Mouse (Mus musculus) layer of hippocampus, adult 8-10 months (tissue): ENCODE measurements at regions not wholly inside any gene's neighbourhood (a gene's known extent, or its start where the extent isn't known, plus 50 kb on each side); places are given as distances from the start of the nearest gene placed in this dataset.
A peak's percentile ranks its signal among the peaks of the same experiment; 100 is the strongest.

ENCODE experiments used
- DNase-seq, 2 experiments: peaks; one replicate each; pipeline ENCODE4 v3.0.0; 2022; ENCODE audit warnings: low spot score in 2 of 2

DNA sequence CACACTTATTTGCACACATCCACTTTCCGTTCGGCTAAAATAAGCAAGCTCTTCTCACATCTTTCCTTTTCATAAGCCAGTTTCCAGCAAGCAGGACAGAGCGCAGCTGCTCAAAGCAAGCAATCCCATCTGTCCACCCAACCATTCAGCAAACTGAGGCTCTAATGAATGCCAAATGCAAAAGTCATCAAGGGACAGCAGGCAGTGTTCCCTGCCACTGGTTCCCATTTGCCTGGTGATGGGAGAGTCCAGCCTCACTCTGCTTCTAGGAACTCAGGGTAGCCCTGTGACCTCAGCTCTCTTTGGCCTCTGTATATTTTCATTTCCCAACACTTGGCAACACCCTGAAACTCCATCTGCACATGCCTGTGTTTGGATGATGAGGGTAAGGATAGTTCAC is 188.8 kb upstream of the Rgma start:
- DNase-seq, result peak; percentile 73 to 77

DNA sequence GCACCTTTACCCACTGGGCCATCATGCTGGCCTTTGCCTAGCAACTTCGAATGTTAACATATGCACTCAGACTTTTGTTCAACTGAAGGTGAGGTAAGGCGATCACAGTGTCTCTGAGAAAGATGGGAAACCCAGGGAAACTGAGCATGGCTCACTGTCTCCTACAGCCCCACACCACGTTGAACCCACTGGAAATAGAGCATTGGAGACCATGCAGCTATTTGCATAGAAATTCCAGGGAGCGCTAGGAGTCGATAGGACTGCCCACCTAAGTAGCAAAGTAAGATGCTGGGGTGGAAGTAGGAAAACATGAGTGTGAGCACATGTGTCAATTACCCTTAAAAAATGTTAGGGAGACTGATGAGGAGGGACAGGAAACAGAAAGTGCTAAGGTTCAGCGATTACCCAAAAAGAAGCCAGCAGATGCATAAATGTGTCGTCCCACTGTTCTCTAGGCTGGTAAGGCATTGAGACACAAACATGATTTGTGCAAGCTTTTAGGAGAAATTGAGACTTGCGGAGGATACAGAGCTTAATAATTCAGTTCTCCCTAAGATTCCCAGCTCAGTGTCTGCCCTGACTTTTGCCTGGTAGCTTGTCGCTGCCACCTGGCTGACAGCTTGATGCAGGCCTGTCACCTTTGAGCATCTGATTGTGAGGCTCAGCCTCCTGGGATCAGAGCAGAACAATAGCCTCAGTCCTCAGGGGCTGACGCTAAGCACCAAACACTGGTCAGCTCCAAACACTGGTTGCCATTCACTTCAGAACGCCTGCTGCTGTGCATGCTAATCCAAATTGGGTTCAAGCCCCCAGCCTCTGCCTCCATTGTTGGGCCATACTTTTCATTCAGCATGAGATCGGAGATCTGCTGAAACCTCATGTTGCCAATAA is 183.7 kb upstream of the Rgma start:
- DNase-seq, result peak in 1 of 2 experiments; percentile 48

DNA sequence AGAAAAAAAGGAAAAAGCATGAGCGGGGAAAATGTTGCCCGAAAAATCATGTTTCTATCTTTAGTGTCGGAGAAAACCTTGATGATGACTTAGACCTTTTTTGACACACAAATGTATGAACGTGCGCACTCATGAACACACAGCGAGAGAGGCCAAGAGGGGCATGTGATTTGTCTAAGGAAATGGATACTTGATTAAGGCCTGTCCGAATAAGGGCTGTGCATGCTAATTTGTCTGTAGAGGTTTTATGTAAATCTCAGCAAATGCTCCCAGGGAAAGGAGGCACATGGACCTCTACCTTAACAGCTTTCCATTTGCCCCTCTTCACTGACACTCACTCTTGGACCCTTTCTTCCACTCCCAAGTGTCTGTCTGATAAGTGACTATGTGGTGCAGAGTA is 182.5 kb upstream of the Rgma start:
- no peak for DNase-seq

DNA sequence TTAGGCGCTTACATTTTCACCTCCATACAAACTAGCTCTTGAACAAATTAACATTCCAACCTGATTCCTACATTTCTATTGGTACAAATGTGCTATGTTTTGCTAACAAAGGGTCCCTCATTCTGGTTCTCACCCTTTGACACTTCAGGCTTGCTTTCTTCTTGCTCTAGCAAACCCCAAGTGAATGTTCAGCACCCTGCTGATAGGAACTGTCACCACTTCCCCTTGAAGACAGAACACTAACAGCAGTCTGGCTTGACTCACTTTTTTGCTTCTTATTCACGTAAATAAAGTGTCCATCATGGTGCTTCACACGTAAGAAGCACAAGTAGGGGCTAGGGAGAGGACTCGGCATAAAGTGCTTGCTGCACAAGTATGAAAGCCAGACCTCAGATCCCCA is 180.0 kb upstream of the Rgma start:
- no peak for DNase-seq

DNA sequence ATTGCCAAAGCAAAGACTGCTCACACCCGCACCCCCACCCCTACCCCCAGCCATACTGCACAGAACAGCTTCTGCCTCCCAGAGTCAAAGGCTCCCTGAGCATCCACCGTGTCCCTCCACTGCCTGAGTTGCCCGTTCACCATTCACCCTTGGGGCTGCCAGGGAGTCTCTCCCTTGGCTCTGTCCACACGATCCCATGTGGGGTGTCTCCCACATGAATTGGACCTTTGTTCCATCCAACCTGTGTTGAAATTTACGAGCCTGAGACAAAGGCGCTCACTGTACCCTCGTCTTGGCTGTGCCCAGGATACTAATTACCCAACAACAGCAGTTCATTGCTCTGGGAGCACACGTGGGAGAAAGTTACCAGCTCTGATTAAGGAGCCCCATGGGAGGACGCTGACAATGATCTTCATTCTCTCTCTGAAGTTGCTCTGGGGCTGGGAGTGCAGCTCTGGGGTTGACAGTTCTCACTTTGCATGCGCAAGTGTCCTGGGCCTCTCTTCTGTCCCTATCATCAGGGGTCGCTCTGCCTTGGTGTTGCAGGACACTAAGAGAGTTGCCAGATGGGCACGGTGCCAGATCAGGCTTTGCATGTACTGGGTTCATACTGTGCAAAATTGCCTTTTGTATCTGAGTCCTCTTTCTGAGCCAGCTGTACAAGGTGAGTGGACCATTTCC is 178.3 kb upstream of the Rgma start:
- peak; percentile 57 to 79 for DNase-seq

DNA sequence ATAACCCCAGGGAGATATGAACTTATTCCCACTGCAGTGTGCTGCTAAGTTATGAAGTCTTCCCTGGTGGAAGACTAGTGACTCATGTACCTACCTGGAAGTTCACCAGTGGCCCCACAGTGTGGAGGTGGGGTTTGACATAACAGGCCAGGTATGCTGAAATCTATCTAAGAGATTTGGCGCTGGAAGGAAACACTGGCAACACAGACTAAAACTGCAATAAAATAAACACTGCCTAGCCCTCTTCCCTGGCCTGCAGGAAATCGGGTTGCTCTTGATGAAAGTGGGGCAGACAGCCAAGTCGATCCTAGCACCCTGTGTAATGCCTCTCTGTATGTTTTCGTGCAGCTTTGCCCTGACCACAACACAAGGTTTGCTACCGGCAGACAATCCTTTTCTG is 177.2 kb upstream of the Rgma start:
- no peak for DNase-seq

DNA sequence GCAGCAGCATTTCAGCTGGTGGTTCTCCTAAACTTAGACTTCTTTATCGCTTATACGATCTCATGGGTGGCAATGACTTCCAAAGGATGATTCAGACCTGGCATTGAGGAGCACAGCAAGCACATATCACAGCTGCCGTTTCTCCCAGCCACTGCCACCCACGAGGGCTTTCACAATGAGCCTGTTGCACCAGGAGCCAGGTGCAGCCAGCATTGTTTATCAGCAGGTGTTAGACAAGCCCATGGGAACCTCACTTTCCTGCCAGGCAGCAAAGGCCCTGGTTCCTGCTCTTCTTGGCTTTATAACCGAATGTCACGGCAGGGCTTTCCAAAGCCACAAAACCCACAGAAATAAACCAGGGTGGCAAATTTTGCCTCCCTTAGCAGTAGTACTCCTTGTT is 175.3 kb upstream of the Rgma start:
- DNase-seq, result no peak

DNA sequence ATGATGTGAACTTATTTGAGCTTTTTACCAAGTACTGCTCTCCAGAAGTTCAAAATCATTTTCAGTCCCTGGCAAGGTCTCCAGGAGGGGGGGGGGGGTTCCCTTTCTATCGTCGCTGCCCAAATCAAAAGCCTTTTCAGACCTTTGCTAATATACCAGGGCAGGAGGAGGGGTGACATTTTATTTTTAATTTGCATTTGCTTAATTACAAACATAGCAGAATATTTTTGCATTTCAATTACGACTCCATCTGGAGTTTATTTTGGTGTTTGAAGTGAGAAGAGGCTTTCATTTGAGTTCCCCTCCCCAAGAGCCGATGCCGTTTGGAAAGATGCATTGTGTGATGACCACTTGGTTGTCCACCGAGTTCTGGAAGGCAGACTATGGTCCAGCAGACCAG is 174.0 kb upstream of the Rgma start:
- no peak for DNase-seq

DNA sequence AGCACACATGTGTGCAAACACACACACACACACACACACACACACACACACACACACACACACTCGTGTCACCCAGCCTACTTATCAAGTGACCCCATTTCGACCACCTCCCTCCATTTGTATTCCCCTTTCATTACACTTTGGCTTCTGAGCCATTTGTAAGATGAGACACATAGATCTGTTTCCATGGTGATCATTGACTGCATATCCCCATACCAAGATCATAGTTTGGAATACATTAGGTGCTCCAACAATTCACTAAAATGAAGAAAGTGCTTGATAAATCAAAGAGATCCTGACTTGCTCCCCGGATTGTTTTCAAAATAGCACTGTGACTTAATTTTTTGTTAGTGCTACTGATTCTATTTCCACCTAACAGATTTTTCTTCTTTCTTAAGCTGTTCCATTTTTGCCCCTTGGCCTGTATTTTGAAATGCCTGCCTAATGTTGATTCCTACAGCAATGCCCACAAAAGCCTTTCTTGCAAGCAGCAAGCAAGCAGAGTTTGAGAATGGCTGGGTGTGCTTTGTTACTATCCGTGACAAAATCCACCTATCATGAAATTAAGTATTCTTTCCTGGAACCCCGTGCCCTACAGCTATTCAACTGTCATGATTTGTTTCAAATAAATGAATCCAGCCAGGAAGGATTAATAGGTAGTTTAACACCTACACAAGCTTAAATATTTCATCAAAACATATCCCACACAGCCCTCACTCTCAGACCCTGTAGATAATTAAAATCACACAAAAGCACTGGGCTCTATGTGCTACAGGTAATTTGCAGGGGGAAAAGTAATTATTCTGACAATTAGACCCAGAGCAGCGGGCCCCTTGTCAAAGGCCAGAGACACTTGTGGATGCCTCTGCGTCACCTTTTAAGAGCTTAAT is 168.1 kb upstream of the Rgma start:
- no peak for DNase-seq

DNA sequence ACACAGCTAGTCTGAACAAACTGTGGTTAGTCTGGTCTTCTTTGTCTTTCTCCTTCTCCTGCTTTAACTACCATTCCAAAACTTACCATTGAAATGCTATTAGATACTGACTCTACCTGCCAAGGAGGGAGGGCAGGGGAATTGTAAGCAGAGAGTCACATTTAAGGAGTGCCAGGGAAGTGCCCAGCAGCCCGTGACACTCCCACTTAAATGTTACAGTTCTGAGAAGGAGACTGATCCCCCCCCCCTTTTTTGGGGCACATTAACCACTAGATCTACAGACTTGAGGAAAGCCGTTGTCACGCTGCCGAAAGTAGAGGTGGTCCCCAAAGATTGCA is 166.9 kb upstream of the Rgma start:
- DNase-seq, result no peak

DNA sequence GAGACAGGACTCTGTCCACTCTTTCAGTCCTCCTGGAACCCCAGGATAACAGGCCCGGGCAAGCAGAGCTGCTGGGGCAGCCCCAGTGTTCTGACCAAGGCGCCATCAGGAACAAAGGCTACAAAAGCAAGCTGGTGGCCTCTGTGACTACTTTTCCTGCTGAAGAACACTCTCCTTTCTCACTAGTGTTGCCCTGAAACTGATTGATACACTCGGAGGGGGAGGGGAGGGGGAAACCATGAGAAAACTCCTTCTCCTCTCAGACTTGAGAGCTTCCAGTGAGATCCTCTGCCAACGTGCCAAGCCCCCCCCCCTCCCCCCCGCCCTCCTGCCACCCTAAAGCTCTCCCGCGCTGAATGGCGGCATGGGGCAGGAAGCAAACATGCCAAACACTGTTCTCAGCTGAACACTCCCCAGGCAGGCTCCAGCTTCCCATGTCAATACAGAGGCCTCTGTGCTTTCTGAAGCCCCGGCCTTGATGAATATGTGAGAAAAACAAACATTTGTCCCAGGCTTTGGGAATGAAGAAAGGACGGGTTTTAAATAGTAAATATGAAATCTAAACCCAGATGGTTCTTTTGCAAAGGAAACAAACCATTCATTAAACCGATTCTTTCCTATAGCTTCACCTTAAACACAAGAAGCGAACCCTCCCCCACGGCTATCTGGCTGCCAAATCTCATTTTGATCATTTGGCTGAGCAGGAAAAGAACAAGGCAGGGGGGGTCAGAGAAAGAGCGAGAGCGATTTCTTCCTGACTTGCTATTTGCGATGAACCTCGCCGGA is 166.3 kb upstream of the Rgma start:
- DNase-seq, result no peak

DNA sequence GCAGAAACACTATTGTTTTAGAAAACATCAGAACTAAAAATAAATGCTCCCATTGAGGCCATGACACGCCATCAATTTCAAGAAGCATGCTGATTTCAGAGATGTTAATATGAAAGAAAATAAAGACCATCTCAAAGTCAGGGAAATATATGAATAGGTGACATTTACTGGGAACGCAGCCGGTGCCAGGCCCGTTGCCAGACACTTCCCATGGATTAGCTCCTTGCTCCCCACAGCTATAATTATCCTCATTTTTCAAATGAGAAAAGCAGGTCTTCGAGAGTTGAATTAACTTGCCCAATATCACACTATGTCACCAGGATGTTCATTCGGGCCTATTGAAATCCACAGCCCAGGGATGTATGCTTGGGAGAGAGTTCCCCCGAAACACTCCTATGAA is 165.2 kb upstream of the Rgma start:
- no peak for DNase-seq

DNA sequence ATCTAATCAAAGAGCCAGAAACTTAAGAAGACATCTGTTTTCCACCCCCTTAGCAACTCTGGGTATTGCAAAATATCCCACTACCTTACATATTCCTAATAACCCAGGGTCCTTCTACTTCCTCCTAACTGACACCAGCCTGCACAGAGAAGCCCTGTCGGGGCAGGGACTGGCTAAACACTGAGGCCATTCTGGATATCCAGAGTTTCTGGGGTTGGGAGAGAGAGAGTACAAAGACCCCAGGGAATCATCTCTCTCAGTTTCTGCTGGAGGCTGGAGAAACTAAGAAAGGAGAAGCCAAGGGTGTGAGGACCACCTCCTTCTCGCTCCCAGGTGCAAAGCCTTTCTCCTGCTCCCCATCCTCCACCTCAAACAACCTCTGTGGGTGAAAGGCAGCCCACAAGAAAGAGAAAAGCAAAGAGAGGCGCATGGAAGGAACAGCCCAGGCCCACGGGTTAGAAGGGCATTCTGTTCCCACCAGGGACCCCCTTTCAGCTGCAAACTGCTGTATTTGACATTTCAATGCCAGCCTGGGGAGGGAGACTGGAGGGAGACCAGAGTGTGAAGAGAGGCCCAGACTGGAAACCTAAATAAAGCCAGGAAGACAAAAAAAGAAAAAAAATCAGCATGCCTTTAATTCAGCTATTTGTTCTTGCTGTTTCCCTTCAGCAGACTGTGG is 152.9 kb upstream of the Rgma start:
- DNase-seq, result no peak

DNA sequence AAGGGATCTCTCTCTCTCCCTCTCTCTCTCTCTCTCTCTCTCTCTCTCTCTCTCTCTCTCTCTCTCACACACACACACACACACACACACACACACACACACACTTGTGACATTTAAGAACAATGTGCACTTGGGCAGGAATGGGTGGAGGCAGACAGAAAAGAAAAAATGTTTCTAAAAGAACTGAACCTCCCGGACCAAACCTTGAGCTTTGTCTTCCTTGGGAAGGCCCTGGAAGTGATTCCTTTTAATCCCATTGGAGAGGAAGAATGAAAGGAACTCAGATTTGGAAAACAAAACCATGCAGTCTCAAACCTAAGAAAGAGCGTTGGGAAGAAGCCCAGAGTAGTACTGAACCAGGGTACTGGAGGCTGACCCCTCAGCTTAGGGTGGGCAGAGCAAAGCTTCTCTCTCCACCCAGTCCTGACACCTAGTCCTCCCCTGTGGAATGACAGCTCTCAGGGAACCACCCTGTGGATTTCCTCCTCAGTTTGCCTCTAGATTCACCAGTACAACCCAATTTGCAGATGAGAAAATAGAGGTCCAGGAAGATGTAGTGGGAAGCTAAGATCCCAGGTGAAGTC is 152.3 kb upstream of the Rgma start:
- DNase-seq, result no peak

DNA sequence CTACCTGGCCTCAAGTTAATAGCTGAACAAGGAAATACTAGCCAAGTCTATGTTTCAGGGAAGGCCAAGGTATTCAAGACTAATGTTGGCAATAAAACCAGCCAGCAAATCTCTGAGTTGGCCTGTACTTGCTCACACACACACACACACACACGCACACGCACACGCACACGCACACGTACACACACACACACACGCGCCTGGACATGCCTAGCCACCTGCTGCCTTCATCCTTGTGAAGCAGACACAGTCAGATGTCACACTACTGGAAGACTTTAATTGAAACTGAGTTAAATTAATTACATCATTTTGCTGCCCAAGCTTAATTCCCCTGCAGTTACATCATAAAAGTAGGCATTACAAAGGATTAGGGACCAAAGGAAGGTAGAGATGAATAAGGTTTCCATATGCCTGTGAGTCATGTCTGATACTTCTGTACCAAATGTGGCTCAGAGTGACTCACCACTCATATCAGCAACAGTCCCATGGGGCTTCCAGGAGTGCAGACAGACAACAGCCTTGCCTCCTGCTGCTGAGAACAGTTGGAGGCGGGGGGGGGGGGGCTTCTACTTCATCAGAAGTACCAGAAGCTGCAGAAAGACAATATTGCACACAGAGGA is 141.7 kb upstream of the Rgma start:
- no peak for DNase-seq

DNA sequence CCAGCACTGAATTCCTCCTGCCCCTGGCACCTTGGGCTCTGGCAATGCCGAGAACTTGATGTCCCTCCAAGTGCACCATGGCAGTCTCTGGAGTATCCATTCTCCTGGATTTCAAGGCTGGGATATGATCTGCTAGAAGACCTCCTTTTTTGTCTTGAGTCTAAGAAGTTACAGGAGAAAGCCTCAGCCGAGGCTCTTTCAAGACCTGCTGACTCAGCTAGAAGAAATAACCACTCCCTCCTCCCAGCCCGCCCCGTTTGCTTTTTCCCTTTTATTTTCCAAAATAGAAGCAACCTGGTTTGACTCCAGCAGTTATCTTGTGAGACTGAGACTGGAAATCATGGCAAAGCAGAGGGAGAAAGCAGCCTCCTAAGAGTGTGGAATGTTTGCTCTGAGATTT is 136.8 kb upstream of the Rgma start:
- DNase-seq, result no peak

DNA sequence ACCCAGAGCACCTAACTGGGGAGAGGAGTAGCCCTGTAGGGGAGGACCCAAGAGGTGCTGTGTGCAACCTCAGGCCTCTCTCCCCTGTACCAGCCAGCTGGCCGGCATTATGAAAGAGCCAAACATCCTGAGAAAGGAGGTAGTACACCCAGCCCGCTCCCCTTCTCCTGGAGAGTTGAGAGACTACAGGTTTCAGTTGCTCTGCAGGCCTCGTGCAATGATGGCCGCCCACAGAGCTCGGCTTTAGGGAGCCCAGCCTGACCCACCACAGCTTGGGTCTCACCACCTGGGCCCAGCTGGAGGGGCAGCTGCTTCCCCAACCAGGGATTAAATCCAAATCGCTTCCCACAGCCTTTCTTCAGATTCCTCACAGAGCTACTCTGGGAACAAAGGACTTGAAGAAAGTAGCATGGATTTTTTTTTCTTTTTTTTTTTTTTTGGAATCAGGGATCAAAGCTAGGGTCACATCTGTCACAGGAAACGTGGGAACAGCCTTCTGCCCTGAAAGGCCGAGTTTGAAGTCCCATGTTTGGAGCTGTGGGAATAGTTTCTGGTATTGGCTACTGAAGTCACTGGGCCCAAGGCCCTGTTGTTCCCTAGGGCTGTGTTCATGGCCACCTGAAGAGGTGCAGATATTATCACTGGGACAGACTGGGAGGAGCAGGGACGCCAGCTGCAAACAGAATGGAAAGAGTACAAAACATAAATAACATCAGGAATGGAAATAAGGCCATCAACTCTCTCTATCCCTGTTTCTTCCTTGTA is 131.5 kb upstream of the Rgma start:
- DNase-seq, result no peak

DNA sequence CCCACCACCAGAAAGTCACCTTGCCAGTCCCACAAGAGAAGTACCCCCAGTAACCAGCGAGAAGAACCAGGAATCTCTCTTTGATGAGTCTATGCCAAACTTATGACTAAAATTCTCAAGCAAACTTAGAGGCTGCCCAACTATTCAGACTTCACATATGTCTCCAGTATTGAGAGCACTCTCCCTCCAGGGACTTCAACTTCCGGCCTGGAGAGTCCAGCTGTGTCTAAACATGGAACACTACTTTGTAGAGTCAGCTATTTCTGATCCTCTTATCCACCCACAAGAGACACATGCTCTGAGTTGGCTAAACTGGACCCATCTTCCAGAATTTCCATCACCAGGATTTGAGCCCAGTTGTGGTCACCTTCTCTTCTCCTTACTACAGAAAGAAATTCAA is 129.9 kb upstream of the Rgma start:
- DNase-seq, result no peak

DNA sequence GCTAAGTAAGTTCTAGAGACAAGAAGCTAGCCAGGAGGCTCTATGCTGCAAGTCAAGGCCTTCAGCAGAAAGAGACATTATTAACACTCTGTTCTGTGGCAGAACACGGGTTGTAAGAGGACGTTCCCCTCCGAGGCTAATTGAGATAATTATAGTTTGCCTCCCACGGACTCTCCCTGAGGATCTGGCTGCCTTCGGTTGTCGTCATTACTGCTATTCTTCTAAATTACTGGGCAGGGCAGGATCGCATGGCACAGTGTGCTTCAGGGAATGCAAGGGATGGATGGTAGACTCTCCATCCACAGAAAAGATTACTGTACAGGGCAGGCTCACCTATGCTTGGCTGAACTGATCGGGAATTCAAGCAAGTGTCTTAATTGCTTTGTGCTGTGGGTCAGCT is 124.7 kb upstream of the Rgma start:
- no peak for DNase-seq
